Mouse (Mus musculus) T-helper 17 cell (primary cell): ENCODE measurements around the gene Thrb.

Source experiments
- in situ Hi-C, 2 experiments: fragments of 300-600 bp; cut with MboI, MseI; formaldehyde crosslinking; loops; 1 replicate in 1 of 2; 2 replicates in 1 of 2; pipeline ENCODE4 v1.15.1; 2025; ENCODE audit warnings: high pct_unique_total_duplicates in 2 of 2

Thrb gene

DNA sequence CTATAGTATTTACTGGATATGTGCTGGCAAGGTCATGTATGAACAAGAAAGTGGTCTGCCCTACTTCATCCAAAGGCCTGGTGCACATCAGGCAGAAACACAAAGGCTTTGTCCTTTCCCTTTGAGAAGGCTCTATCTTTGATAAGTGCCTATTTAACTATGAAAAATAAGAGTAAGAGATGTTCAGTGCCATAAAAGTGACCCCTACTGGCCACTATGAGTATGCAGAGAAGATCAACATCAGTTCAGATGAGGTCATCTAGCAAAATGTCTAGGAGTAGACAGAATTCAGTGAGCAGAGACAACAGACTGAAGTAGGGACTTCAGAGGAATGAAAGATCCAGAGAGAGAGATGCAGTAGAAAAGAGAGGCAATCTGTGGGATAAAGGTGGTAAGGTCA, 362.3 kb downstream of the Thrb start:
- in situ Hi-C loops: no loop called here

DNA sequence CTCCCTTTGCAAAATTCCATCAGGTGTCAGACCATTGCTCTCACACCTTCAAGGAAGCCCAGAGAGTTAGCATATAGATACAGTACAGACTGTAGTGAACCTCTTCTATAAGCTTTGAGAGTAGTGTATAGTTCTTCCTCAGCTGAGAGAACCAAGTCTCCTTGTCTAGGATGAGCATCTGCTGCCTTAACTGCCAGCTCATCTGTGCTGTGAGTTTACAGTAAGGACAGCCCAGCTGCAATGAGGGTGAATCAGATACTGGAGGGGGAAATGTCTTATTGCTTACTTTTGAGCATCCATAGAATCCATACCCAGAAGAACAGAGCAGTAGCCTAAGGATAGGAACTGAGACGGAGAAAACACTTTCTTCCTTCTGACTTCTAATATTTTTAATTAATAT, 367.8 kb downstream of the Thrb start:
- in situ Hi-C loops: no loop called here

DNA sequence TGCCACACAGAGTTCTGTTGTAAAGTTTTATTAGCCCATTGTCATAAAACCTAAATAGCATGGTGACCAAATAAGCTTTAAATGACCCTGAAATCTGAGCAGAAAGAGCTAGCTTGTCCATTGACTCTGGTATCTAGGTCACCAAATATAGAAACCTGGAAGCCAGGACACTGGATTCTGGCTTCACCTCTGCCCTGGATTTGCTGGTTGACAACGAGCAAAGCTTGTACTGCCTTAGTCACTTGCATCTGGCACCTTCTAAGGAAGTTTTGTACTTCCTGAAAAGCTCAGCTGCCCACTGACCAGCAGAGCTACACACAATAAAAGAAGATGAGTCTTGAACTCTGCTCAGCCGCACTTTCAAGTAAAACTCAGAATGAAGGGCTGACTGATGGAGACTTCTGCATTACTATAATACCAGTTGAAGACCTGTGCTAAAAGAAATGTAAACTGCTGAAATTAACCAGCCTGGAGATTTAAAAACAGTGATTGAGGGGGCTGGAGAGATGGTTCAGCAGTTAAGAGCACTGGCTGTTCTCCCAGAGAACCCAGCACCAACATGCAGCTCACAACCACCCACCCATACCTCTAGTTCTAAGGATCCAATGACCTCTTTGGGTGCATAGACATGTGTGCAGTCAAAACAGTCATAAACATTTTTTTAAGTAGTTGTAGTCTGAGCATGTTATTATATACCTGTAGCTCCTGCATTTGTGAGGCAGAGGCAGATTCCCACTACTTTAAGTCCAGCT, 369.3 kb downstream of the Thrb start:
- in situ Hi-C loops: no loop called here

DNA sequence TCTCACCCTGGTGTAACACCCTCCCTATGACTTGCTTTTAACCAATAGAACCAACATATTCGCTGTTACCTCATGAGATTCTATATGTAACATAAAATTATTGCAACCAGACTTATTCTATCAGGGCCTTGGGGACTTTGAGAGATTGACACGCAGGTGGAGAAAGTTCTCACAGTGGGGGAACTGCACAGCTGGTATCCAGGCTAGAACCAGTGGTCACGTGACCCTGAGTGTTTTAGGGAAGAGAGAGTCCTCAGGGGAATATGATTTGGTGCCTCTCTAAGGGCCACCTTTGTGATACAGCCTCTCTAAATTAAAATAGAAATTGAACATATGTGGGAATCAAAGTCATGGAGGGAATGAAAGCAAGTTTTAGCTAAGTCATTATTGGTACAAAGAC, 371.9 kb downstream of the Thrb start:
- in situ Hi-C loops: no loop called here

DNA sequence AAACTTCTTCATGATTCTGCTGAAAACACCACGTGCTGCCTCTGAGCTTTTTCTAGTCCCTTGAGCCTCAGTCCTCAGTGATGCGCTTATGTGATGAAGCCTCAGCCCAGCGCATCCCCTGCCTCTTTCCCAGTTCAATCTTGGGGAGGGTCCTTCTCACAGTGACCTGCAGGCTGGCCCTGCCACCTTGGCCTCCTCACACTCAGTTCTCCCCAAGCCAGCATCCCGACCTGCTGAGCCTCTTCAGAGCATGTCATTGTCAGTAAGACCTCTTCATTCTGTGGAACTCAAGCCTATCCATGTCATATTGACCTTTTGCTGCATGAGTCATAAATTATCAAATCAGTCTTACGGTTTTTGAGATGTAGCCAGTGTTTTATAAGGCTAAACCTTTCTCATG, 376.5 kb downstream of the Thrb start:
- in situ Hi-C loops: no loop called here

DNA sequence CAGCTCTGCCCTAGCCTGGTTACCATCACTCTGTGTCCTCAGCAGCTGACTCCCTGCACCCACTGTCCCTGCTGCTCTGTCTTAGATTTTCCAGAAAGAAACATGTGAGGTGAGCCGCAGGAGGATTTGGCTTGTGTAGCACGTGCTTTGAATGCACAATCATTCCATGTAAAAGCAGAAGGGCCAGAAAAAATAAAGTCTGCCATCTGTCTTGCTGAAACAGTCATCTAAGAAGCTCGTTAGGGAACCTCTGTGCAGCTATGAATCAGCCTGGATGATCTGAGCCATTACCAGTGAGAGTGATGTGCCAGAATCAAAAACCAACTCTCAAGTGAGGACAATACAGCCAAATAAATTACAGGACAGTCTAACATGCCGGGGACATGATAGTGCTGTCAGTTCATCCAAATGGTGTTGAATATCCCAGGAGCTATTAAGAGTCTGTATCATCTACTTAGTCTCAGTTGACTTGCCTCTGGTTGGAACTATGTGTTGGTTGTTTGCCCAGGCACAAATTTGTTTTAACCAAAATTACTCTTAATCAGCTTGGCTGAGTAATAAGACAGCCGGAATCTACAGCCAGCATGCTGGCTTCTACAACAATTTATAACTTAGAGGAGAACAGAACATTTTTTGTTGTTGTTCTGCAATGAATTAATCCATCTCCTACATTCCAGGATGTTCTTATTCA, 402.2 kb downstream of the Thrb start:
- in situ Hi-C loops: no loop called here
